8 mouse cellular contexts compared by ENCODE assay signal in genomic region chr3:95902643-95903042, GRCm38 (mm10). TPM values are rescaled to one million over a fixed set of nuclear protein-coding genes. Genes with fewer than 3 reads are reported as not detected.
A peak's percentile ranks its signal among the peaks of the same experiment; 100 is the strongest.
DNase-seq lines count a peak whose midpoint lies in the region; ATAC-seq and TF ChIP-seq lines count a peak whose summit lies in the region.

No protein-coding gene starts in this region.

- H3K9ac ChIP-seq in hindbrain, embryonic 14.5 days: no peak overlapping the region
- H3K9ac ChIP-seq in neural tube, embryonic 11.5 days (ENCODE audit: low read length): no peak overlapping the region; the same call in none of the 2 replicates
- no peak overlapping the region for H3K9ac ChIP-seq in neural tube, embryonic 15.5 days (replicated peaks)
- H3K9ac ChIP-seq in heart, postnatal 0 days (replicated peaks; ENCODE audit: low read depth, low read length): 0 out of 2 replicates have a peak overlapping the region, but pooled peaks have one; percentile 1
- peak overlapping the region; percentile 8; the same call in 1 of the 2 replicates for H3K9ac ChIP-seq in neural tube, embryonic 13.5 days

- no peak overlapping the region for H3K4me2 ChIP-seq in hindbrain, embryonic 14.5 days (replicated peaks)
- no peak overlapping the region for H3K4me2 ChIP-seq in neural tube, embryonic 11.5 days (ENCODE audit: low read depth)
- no peak overlapping the region for H3K4me2 ChIP-seq in neural tube, embryonic 15.5 days
- peak overlapping the region; percentile 77 for H3K4me2 ChIP-seq in heart, postnatal 0 days (ENCODE audit: low read depth, low read length)
- no peak overlapping the region for H3K4me2 ChIP-seq in neural tube, embryonic 13.5 days

- 34% methylated on average over 6 of the region's 6 CpGs for WGBS in hindbrain, embryonic 10.5 days
- WGBS in hindbrain, embryonic 14.5 days: 39% methylated on average over 5 of the region's 6 CpGs
- WGBS in neural tube, embryonic 11.5 days: 34% methylated on average over 6 of the region's 6 CpGs
- WGBS in neural tube, embryonic 15.5 days: 27% methylated on average over 6 of the region's 6 CpGs
- WGBS in heart, postnatal 0 days: 23% methylated on average over 6 of the region's 6 CpGs
- 41% methylated on average over 6 of the region's 6 CpGs for WGBS in neural tube, embryonic 13.5 days

- TF ChIP-seq EP300 in heart, postnatal 0 days (IDR thresholded peaks at IDR 0.05; ENCODE audit: low read depth): no peak

- TF ChIP-seq CTCF in heart, postnatal 0 days (IDR thresholded peaks at IDR 0.05; ENCODE audit: low read depth): no peak

- peak overlapping the region; percentile 92 for H3K27ac ChIP-seq in hindbrain, embryonic 10.5 days
- H3K27ac ChIP-seq in hindbrain, embryonic 14.5 days: no peak overlapping the region
- H3K27ac ChIP-seq in neural tube, embryonic 11.5 days (ENCODE audit: low read depth, low read length): no peak overlapping the region
- H3K27ac ChIP-seq in neural tube, embryonic 15.5 days (replicated peaks): no peak overlapping the region
- H3K27ac ChIP-seq in heart, postnatal 0 days (ENCODE audit: low read depth): peak overlapping the region; percentile 86
- no peak overlapping the region for H3K27ac ChIP-seq in neural tube, embryonic 13.5 days (replicated peaks)

- H3K4me1 ChIP-seq in hindbrain, embryonic 10.5 days (replicated peaks): peaks cover 69% of the 10 kb centered on the region
- peaks cover 21% of the 10 kb centered on the region for H3K4me1 ChIP-seq in hindbrain, embryonic 14.5 days (replicated peaks; ENCODE audit: control insufficient read depth, insufficient read depth, low read length)
- H3K4me1 ChIP-seq in neural tube, embryonic 11.5 days (ENCODE audit: control insufficient read depth, insufficient read depth, low read length): peaks cover 13% of the 10 kb centered on the region
- H3K4me1 ChIP-seq in neural tube, embryonic 15.5 days: peaks cover 34% of the 10 kb centered on the region
- peaks cover 26% of the 10 kb centered on the region for H3K4me1 ChIP-seq in heart, postnatal 0 days (ENCODE audit: control insufficient read depth, insufficient read depth)
- H3K4me1 ChIP-seq in neural tube, embryonic 13.5 days (replicated peaks): peaks cover 36% of the 10 kb centered on the region

- peak overlapping the region; percentile 57 for H3K4me3 ChIP-seq in hindbrain, embryonic 10.5 days
- H3K4me3 ChIP-seq in hindbrain, embryonic 14.5 days (replicated peaks; ENCODE audit: low read length): no peak overlapping the region
- peak overlapping the region; percentile 13; the same call in 1 of the 2 replicates for H3K4me3 ChIP-seq in neural tube, embryonic 11.5 days (ENCODE audit: low read depth, low read length)
- H3K4me3 ChIP-seq in neural tube, embryonic 15.5 days (replicated peaks): no peak overlapping the region
- peak overlapping the region; percentile 46 for H3K4me3 ChIP-seq in heart, postnatal 0 days (ENCODE audit: low read depth, low read length)
- no peak overlapping the region for H3K4me3 ChIP-seq in neural tube, embryonic 13.5 days

- DNase-seq in hindbrain, embryonic 10.5 days (ENCODE audit: low spot score): no peak
- DNase-seq in hindbrain, embryonic 14.5 days (ENCODE audit: low spot score): no peak
- no peak for DNase-seq in neural tube, embryonic 11.5 days (ENCODE audit: low spot score)
- peak; percentile 15 for DNase-seq in heart, postnatal 0 days (ENCODE audit: low spot score)
- no peak for DNase-seq in thymus, postnatal 25 days
- no peak for DNase-seq in gastrocnemius, adult 18-20 months (ENCODE audit: low spot score)

- peaks cover 7% of the 10 kb centered on the region; the same call in 1 of the 2 replicates for H3K27me3 ChIP-seq in hindbrain, embryonic 10.5 days (ENCODE audit: insufficient read depth, poor library complexity, severe bottlenecking)
- H3K27me3 ChIP-seq in hindbrain, embryonic 14.5 days (ENCODE audit: control insufficient read depth, insufficient read depth, low read length): peaks cover 20% of the 10 kb centered on the region; the same call in 1 of the 2 replicates
- H3K27me3 ChIP-seq in neural tube, embryonic 11.5 days (ENCODE audit: control insufficient read depth, insufficient read depth, low read length): no peaks in the 10 kb centered on the region
- H3K27me3 ChIP-seq in neural tube, embryonic 15.5 days (replicated peaks): peaks cover 15% of the 10 kb centered on the region
- no peaks in the 10 kb centered on the region for H3K27me3 ChIP-seq in heart, postnatal 0 days (ENCODE audit: control insufficient read depth, insufficient read depth, low read length)
- peaks cover 24% of the 10 kb centered on the region for H3K27me3 ChIP-seq in neural tube, embryonic 13.5 days

- no peak for ATAC-seq in hindbrain, embryonic 14.5 days (ENCODE audit: low FRiP score)
- no peak for ATAC-seq in neural tube, embryonic 11.5 days (ENCODE audit: insufficient read depth, low FRiP score, low TSS enrichment)
- no peak for ATAC-seq in neural tube, embryonic 15.5 days (ENCODE audit: low FRiP score)
- no peak; the same call in 1 of the 2 replicates for ATAC-seq in heart, postnatal 0 days (ENCODE audit: insufficient read depth, low read depth)
- no peak for ATAC-seq in neural tube, embryonic 13.5 days (ENCODE audit: low read depth)

- H3K9me3 ChIP-seq in hindbrain, embryonic 10.5 days: no peaks in the 10 kb centered on the region
- H3K9me3 ChIP-seq in hindbrain, embryonic 14.5 days (ENCODE audit: control insufficient read depth, low read length): no peaks in the 10 kb centered on the region
- H3K9me3 ChIP-seq in neural tube, embryonic 11.5 days (ENCODE audit: control insufficient read depth, low read length): no peaks in the 10 kb centered on the region
- no peaks in the 10 kb centered on the region for H3K9me3 ChIP-seq in neural tube, embryonic 15.5 days (replicated peaks)
- no peaks in the 10 kb centered on the region for H3K9me3 ChIP-seq in heart, postnatal 0 days (replicated peaks; ENCODE audit: control insufficient read depth, low read length)
- H3K9me3 ChIP-seq in neural tube, embryonic 13.5 days: no peaks in the 10 kb centered on the region

- peaks cover 31% of the 10 kb centered on the region for H3K36me3 ChIP-seq in hindbrain, embryonic 10.5 days
- no peaks in the 10 kb centered on the region; the same call in 1 of the 2 replicates for H3K36me3 ChIP-seq in hindbrain, embryonic 14.5 days (replicated peaks; ENCODE audit: control insufficient read depth, insufficient read depth)
- no peaks in the 10 kb centered on the region for H3K36me3 ChIP-seq in neural tube, embryonic 11.5 days (ENCODE audit: control insufficient read depth, insufficient read depth, low read length)
- no peaks in the 10 kb centered on the region; the same call in 1 of the 2 replicates for H3K36me3 ChIP-seq in neural tube, embryonic 15.5 days
- peaks cover 14% of the 10 kb centered on the region; the same call in 1 of the 2 replicates for H3K36me3 ChIP-seq in heart, postnatal 0 days (replicated peaks; ENCODE audit: control insufficient read depth, insufficient read depth, low read length)
- peaks cover 4% of the 10 kb centered on the region; the same call in 1 of the 2 replicates for H3K36me3 ChIP-seq in neural tube, embryonic 13.5 days

RNA-seq across cellular contexts. Expression of gene Car14, which starts 1.8 kb away (rescaled TPM):
- polyA plus RNA-seq in hindbrain, embryonic 10.5 days (2016; fragmentation: Nextera tagmentation; extraction: Ambion mirVana): 50.1 and 69.4 TPM in 2 replicates
- 12.1 and 13.0 TPM in 2 replicates for polyA plus RNA-seq in hindbrain, embryonic 14.5 days (2014; fragmentation: Nextera tagmentation; extraction: Ambion mirVana)
- 35.7 and 36.5 TPM in 2 replicates for polyA plus RNA-seq in neural tube, embryonic 11.5 days (2014; fragmentation: Nextera tagmentation; extraction: Ambion mirVana)
- 1.3 and 1.8 TPM in 2 replicates for polyA plus RNA-seq in neural tube, embryonic 15.5 days (2015; fragmentation: Nextera tagmentation; extraction: Ambion mirVana)
- 126 and 131 TPM in 2 replicates for total RNA-seq in heart, postnatal 0 days (2014; rRNA removed; ENCODE audit: low replicate concordance)
- polyA plus RNA-seq in heart, postnatal 0 days (2015; fragmentation: Nextera tagmentation; extraction: Ambion mirVana): 137 and 144 TPM in 2 replicates
- polyA plus RNA-seq in neural tube, embryonic 13.5 days (2015; fragmentation: Nextera tagmentation; extraction: Ambion mirVana): 1.4 and 2.7 TPM in 2 replicates
- total RNA-seq in gastrocnemius, adult 18-20 months (2021): 10 to 100 TPM; 54.2 to 76.9 TPM

RNA-seq across cellular contexts. Expression of gene Aph1a, which starts 8.9 kb away (rescaled TPM):
- polyA plus RNA-seq in hindbrain, embryonic 10.5 days (2016; fragmentation: Nextera tagmentation; extraction: Ambion mirVana): 33.9 and 35.8 TPM in 2 replicates
- 34.9 and 38.6 TPM in 2 replicates for polyA plus RNA-seq in hindbrain, embryonic 14.5 days (2014; fragmentation: Nextera tagmentation; extraction: Ambion mirVana)
- polyA plus RNA-seq in neural tube, embryonic 11.5 days (2014; fragmentation: Nextera tagmentation; extraction: Ambion mirVana): 35.9 and 36.2 TPM in 2 replicates
- 31.0 and 39.5 TPM in 2 replicates for polyA plus RNA-seq in neural tube, embryonic 15.5 days (2015; fragmentation: Nextera tagmentation; extraction: Ambion mirVana)
- total RNA-seq in heart, postnatal 0 days (2014; rRNA removed; ENCODE audit: low replicate concordance): 121 and 138 TPM in 2 replicates
- polyA plus RNA-seq in heart, postnatal 0 days (2015; fragmentation: Nextera tagmentation; extraction: Ambion mirVana): 42.7 and 50.8 TPM in 2 replicates
- 27.3 and 33.3 TPM in 2 replicates for polyA plus RNA-seq in neural tube, embryonic 13.5 days (2015; fragmentation: Nextera tagmentation; extraction: Ambion mirVana)
- total RNA-seq in gastrocnemius, adult 18-20 months (2021): 10 to 100 TPM; 41.0 to 50.4 TPM

RNA-seq across cellular contexts. Expression of gene BC028528, which starts 10.8 kb away (rescaled TPM):
- 12.3 and 12.7 TPM in 2 replicates for polyA plus RNA-seq in hindbrain, embryonic 10.5 days (2016; fragmentation: Nextera tagmentation; extraction: Ambion mirVana)
- polyA plus RNA-seq in hindbrain, embryonic 14.5 days (2014; fragmentation: Nextera tagmentation; extraction: Ambion mirVana): 16.1 and 26.2 TPM in 2 replicates
- polyA plus RNA-seq in neural tube, embryonic 11.5 days (2014; fragmentation: Nextera tagmentation; extraction: Ambion mirVana): 10.8 and 14.6 TPM in 2 replicates
- 23.8 and 25.3 TPM in 2 replicates for polyA plus RNA-seq in neural tube, embryonic 15.5 days (2015; fragmentation: Nextera tagmentation; extraction: Ambion mirVana)
- 5.3 and 41.9 TPM in 2 replicates for total RNA-seq in heart, postnatal 0 days (2014; rRNA removed; ENCODE audit: low replicate concordance)
- polyA plus RNA-seq in heart, postnatal 0 days (2015; fragmentation: Nextera tagmentation; extraction: Ambion mirVana): 38.0 and 39.2 TPM in 2 replicates
- polyA plus RNA-seq in neural tube, embryonic 13.5 days (2015; fragmentation: Nextera tagmentation; extraction: Ambion mirVana): 21.9 and 24.1 TPM in 2 replicates
- total RNA-seq in gastrocnemius, adult 18-20 months (2021): 1 to 10 TPM; 1.7 to 2.2 TPM

RNA-seq across cellular contexts. Expression of gene Ciart, which starts 20.6 kb away (rescaled TPM):
- 9.5 and 13.6 TPM in 2 replicates for polyA plus RNA-seq in hindbrain, embryonic 10.5 days (2016; fragmentation: Nextera tagmentation; extraction: Ambion mirVana)
- 2.4 and 2.7 TPM in 2 replicates for polyA plus RNA-seq in hindbrain, embryonic 14.5 days (2014; fragmentation: Nextera tagmentation; extraction: Ambion mirVana)
- 3.3 and 5.0 TPM in 2 replicates for polyA plus RNA-seq in neural tube, embryonic 11.5 days (2014; fragmentation: Nextera tagmentation; extraction: Ambion mirVana)
- polyA plus RNA-seq in neural tube, embryonic 15.5 days (2015; fragmentation: Nextera tagmentation; extraction: Ambion mirVana): 4.3 and 4.5 TPM in 2 replicates
- total RNA-seq in heart, postnatal 0 days (2014; rRNA removed; ENCODE audit: low replicate concordance): 2.3 and 7.3 TPM in 2 replicates
- 1.8 and 1.9 TPM in 2 replicates for polyA plus RNA-seq in heart, postnatal 0 days (2015; fragmentation: Nextera tagmentation; extraction: Ambion mirVana)
- polyA plus RNA-seq in neural tube, embryonic 13.5 days (2015; fragmentation: Nextera tagmentation; extraction: Ambion mirVana): 3.9 and 5.1 TPM in 2 replicates
- total RNA-seq in gastrocnemius, adult 18-20 months (2021): 1 to 10 TPM; 3.5 to 6.3 TPM

RNA-seq across cellular contexts. Expression of gene Anp32e, which starts 26.4 kb away (rescaled TPM):
- polyA plus RNA-seq in hindbrain, embryonic 10.5 days (2016; fragmentation: Nextera tagmentation; extraction: Ambion mirVana): 266 and 352 TPM in 2 replicates
- polyA plus RNA-seq in hindbrain, embryonic 14.5 days (2014; fragmentation: Nextera tagmentation; extraction: Ambion mirVana): 37.1 and 37.5 TPM in 2 replicates
- 119 and 131 TPM in 2 replicates for polyA plus RNA-seq in neural tube, embryonic 11.5 days (2014; fragmentation: Nextera tagmentation; extraction: Ambion mirVana)
- polyA plus RNA-seq in neural tube, embryonic 15.5 days (2015; fragmentation: Nextera tagmentation; extraction: Ambion mirVana): 99.6 and 157 TPM in 2 replicates
- 25.9 and 33.5 TPM in 2 replicates for total RNA-seq in heart, postnatal 0 days (2014; rRNA removed; ENCODE audit: low replicate concordance)
- polyA plus RNA-seq in heart, postnatal 0 days (2015; fragmentation: Nextera tagmentation; extraction: Ambion mirVana): 105 and 118 TPM in 2 replicates
- polyA plus RNA-seq in neural tube, embryonic 13.5 days (2015; fragmentation: Nextera tagmentation; extraction: Ambion mirVana): 150 and 161 TPM in 2 replicates
- total RNA-seq in gastrocnemius, adult 18-20 months (2021): 10 to 100 TPM; 75.9 to 97.2 TPM

Comparison
In these comparisons a context has a peak if more than half of its experiments do, and no peak if none do; other contexts are left out.
1. H3K27ac ChIP-seq: peak in hindbrain, embryonic 10.5 days (single experiment) and heart, postnatal 0 days (single experiment); none in hindbrain, embryonic 14.5 days (single experiment), neural tube, embryonic 11.5 days (single experiment), neural tube, embryonic 15.5 days (single experiment) and neural tube, embryonic 13.5 days (single experiment).
2. H3K4me3 ChIP-seq: peak in hindbrain, embryonic 10.5 days (single experiment), neural tube, embryonic 11.5 days (single experiment) and heart, postnatal 0 days (single experiment); none in hindbrain, embryonic 14.5 days (single experiment), neural tube, embryonic 15.5 days (single experiment) and neural tube, embryonic 13.5 days (single experiment).
3. H3K9ac ChIP-seq: peak in heart, postnatal 0 days (single experiment) and neural tube, embryonic 13.5 days (single experiment); none in hindbrain, embryonic 14.5 days (single experiment), neural tube, embryonic 11.5 days (single experiment) and neural tube, embryonic 15.5 days (single experiment).